Mouse (Mus musculus): Measurements from ENCODE around the gene Calhm4. TPM values are rescaled to one million over a fixed set of nuclear protein-coding genes. Genes with fewer than 3 reads are reported as not detected.
A peak's percentile ranks its signal among the peaks of the same experiment; 100 is the strongest.

Calhm4 gene
- total and polyA plus RNA-seq, 2 experiments from 2014 or later, result not detected

DNA sequence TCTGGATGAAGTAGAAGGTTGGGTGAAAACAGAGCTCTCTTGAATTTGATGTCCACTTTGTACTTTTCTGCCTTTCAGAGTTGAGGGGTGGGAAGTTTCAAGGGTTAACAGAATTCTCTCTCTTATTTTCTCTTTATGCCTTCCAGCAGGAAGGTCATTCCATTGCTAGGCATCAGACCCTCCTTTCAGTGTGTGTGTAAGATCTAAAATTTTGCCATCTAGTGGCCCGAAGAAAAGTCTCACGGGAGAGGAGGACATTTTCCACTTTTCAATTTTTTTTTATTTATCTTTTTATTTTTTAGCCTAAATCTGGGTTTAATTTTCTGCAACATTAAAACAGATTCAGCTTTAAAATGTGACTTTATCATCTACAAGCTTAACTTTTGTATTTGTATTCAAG is 27.5 kb upstream of the Calhm4 start:
- H3K9ac ChIP-seq, result no peak overlapping the region
- no peaks in the 10 kb centered on the region for H3K9me3 ChIP-seq (ENCODE audit: low read length)
- H3K4me1 ChIP-seq (ENCODE audit: insufficient read depth), result no peaks in the 10 kb centered on the region
- ATAC-seq (no peak), DNase-seq (no peak)
- H3K4me3 ChIP-seq (ENCODE audit: low read depth, low read length), result no peak overlapping the region
- H3K27ac ChIP-seq (ENCODE audit: low read depth, low read length), result no peak overlapping the region
- no peaks in the 10 kb centered on the region for H3K36me3 ChIP-seq (ENCODE audit: insufficient read depth)
- H3K27me3 ChIP-seq (ENCODE audit: insufficient read depth, low read length), result no peaks in the 10 kb centered on the region
- H3K4me2 ChIP-seq (ENCODE audit: low read depth), result no peak overlapping the region
- TF ChIP-seq CTCF (IDR thresholded peaks at IDR 0.05; ENCODE audit: low read depth), result peak; percentile 15; the same call in 1 of the 2 replicates
- 40% methylated on average over 2 of the region's 2 CpGs for WGBS

DNA sequence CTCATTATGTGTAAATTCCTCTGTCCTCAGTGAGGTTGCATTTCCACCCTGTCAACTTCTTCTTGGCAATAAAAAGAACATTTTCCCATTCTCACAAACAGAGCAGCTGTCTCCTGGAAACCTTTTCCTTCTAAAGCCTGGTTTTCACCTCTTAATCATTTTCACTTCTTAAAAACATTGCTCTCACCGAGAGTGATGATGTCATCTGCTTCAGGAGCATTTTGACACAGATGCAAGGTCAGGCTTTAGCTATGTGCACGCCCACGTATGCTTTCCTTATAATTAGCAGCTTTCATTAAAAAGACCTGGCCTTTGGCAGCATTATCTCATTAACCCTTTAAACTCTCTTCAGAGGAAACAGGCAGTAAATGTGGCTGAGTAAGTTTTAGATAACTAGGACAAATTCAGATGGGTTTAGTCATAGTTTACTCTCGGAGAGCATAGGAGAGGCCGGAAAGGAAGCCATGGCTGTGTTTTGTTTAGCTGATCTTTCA is 26.9 kb upstream of the Calhm4 start:
- ATAC-seq (no peak), DNase-seq (no peak)
- TF ChIP-seq CTCF (IDR thresholded peaks at IDR 0.05; ENCODE audit: low read depth), result no peak
- Histone ChIP-seq H3K27me3 (ENCODE audit: insufficient read depth, low read length) (no peaks in the 10 kb centered on the region), H3K9ac (no peak overlapping the region), H3K4me1 (ENCODE audit: insufficient read depth) (no peaks in the 10 kb centered on the region), H3K36me3 (ENCODE audit: insufficient read depth) (no peaks in the 10 kb centered on the region), H3K4me3 (ENCODE audit: low read depth, low read length) (no peak overlapping the region), H3K27ac (ENCODE audit: low read depth, low read length) (no peak overlapping the region), H3K9me3 (ENCODE audit: low read length) (no peaks in the 10 kb centered on the region), H3K4me2 (ENCODE audit: low read depth) (no peak overlapping the region)
- 19% methylated on average over 5 of the region's 5 CpGs for WGBS

DNA sequence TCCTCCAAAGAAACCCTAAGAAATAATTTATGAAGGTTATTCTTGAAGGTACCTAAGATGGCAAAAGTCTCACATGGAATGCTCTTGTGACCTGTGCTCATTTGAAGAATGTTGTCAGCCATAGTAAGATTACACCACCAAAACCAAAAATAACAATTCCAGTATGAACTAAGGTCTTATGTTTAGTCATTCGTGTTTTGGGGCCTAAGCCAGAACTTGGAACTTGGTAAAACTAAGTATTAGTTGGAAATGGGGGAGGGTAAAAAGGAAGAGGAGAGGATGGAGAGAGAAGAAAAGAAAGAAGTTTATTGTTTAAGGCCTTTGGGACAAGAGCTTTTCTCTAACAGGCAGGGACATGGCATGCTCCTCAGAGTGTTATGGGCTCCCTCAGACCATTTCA is 25.5 kb upstream of the Calhm4 start:
- no peak for ATAC-seq
- no peak overlapping the region for H3K27ac ChIP-seq (ENCODE audit: low read depth, low read length)

DNA sequence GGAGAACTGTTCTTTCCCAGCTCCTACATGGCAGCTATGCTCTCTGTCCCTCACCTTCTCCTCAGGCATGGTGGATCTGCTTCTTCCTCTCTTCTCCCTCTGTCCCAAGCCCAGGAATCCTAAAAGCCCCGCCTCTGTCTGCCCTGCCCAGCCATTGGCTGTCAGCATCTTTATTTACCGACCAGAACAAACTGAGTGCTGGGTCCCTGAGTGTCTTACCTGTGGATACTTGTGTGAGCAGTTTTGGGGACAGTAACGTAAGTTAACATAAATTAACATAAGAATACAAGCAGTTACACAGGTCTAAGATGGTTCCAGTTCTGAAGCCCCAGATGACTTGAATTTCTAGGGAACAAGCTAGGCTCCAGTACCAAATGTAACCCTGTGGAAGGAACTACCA is 22.5 kb upstream of the Calhm4 start:
- 64% methylated on average over 3 of the region's 3 CpGs for WGBS
- Histone ChIP-seq H3K4me2 (ENCODE audit: low read depth) (no peak overlapping the region), H3K27ac (ENCODE audit: low read depth, low read length) (no peak overlapping the region), H3K27me3 (ENCODE audit: insufficient read depth, low read length) (no peaks in the 10 kb centered on the region), H3K9ac (no peak overlapping the region), H3K9me3 (ENCODE audit: low read length) (no peaks in the 10 kb centered on the region), H3K4me3 (ENCODE audit: low read depth, low read length) (no peak overlapping the region), H3K4me1 (ENCODE audit: insufficient read depth) (no peaks in the 10 kb centered on the region), H3K36me3 (ENCODE audit: insufficient read depth) (no peaks in the 10 kb centered on the region)
- DNase-seq (no peak), ATAC-seq (no peak)
- no peak for TF ChIP-seq CTCF (IDR thresholded peaks at IDR 0.05; ENCODE audit: low read depth)

More for the DNA sequence above, 25.5 kb upstream of the Calhm4 start:
- no peak overlapping the region for H3K4me2 ChIP-seq (ENCODE audit: low read depth)
- H3K27me3 ChIP-seq (ENCODE audit: insufficient read depth, low read length), result no peaks in the 10 kb centered on the region
- no peaks in the 10 kb centered on the region for H3K9me3 ChIP-seq (ENCODE audit: low read length)
- no peaks in the 10 kb centered on the region for H3K4me1 ChIP-seq (ENCODE audit: insufficient read depth)
- 79% methylated on average over 1 of the region's 1 CpGs for WGBS
- DNase-seq, result no peak
- no peak overlapping the region for H3K4me3 ChIP-seq (ENCODE audit: low read depth, low read length)
- TF ChIP-seq CTCF (IDR thresholded peaks at IDR 0.05; ENCODE audit: low read depth), result no peak
- no peaks in the 10 kb centered on the region for H3K36me3 ChIP-seq (ENCODE audit: insufficient read depth)
- H3K9ac ChIP-seq, result no peak overlapping the region

DNA sequence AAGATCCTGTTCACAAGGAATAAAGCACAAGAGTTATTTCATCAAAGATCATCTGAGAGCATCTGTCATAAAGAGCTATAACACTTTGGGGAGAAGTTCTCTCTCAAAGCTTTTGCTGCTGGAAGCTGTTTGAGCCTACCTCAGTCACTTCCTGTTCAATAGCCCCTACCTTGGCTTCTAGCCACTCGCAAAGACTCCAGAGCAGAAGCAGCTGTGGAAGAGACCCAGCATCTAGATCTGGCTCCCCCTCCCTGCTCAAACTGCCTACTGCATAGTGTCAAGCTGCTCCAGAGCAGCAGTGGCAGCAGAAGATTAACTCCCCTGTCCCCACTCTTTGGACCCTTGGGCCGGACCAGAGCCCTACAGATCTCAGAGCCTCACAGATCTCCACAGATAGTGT is 9.9 kb upstream of the Calhm4 start:
- H3K36me3 ChIP-seq (ENCODE audit: insufficient read depth), result no peaks in the 10 kb centered on the region
- H3K4me1 ChIP-seq (ENCODE audit: insufficient read depth), result no peaks in the 10 kb centered on the region
- no peak for DNase-seq
- no peak for ATAC-seq
- 96% methylated on average over 2 of the region's 2 CpGs for WGBS
- no peak overlapping the region for H3K9ac ChIP-seq
- no peak overlapping the region for H3K4me2 ChIP-seq (ENCODE audit: low read depth)
- TF ChIP-seq CTCF (IDR thresholded peaks at IDR 0.05; ENCODE audit: low read depth), result no peak
- H3K27me3 ChIP-seq (ENCODE audit: insufficient read depth, low read length), result no peaks in the 10 kb centered on the region
- no peak overlapping the region for H3K27ac ChIP-seq (ENCODE audit: low read depth, low read length)
- H3K4me3 ChIP-seq (ENCODE audit: low read depth, low read length), result no peak overlapping the region
- no peaks in the 10 kb centered on the region for H3K9me3 ChIP-seq (ENCODE audit: low read length)

DNA sequence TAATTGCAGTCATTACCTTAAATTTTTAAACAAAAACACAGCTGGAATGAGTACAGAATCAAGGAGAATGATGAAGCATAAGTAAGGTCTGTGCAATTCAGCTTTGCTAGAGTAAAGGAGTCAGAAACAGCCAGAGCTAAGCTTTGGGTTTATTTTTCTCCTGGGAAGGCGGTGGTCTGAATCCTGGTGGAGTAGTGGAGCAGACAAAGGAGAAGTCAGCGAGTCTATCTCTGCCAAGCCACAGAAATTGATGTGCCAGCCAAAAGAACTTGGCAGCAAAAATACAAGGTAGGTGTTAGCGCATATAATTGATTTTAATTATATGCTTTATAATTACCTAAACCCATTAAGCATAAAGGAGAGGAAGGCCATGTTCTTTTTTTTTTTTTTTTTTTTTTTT is 6.7 kb downstream of the Calhm4 start, which contains the start of gene Trappc3l:
TSS of gene Trappc3l (plus strand) at position 197 of the 400 bp plus-strand sequence.
- no peak within 1 kb of the TSS for H3K9ac ChIP-seq
- H3K36me3 ChIP-seq (ENCODE audit: insufficient read depth), result no peaks in the 10 kb centered on the region
- no peaks in the 10 kb centered on the region for H3K9me3 ChIP-seq (ENCODE audit: low read length)
- H3K27me3 ChIP-seq (ENCODE audit: insufficient read depth, low read length), result no peaks in the 10 kb centered on the region
- H3K27ac ChIP-seq (ENCODE audit: low read depth, low read length), result no peak within 1 kb of the TSS
- DNase-seq (peak; percentile 11), ATAC-seq (peak; percentile 26; the same call in 1 of the 2 replicates)
- no peak within 1 kb of the TSS for H3K4me2 ChIP-seq (ENCODE audit: low read depth)
- H3K4me3 ChIP-seq (ENCODE audit: low read depth, low read length), result no peak within 1 kb of the TSS
- WGBS, result 37% methylated on average over 3 of the region's 3 CpGs
- TF ChIP-seq CTCF (IDR thresholded peaks at IDR 0.05; ENCODE audit: low read depth), result no peak
- no peaks in the 10 kb centered on the region for H3K4me1 ChIP-seq (ENCODE audit: insufficient read depth)

DNA sequence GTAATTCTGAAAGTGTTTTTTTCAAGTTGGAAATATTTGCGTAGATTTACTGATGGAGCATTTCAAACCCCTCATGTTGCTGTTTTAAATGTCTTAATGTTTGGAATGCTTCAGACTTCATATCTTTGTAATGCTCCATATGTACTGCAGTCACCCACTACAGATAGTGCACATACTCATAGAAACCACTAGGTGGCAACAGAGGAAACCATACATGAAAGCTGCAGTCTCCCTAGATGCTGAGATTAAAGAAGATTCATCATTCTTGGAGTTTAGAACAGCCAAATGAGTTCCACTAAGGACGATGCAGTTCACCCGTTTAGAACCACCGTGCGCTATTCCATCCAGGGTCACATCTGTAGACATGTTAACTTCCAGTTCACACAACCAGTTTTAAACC is 7.5 kb downstream of the Calhm4 start:
- H3K4me2 ChIP-seq (ENCODE audit: low read depth), result no peak overlapping the region
- ATAC-seq (peak; percentile 92), DNase-seq (peak; percentile 67)
- no peaks in the 10 kb centered on the region for H3K36me3 ChIP-seq (ENCODE audit: insufficient read depth)
- H3K9me3 ChIP-seq (ENCODE audit: low read length), result no peaks in the 10 kb centered on the region
- H3K4me1 ChIP-seq (ENCODE audit: insufficient read depth), result no peaks in the 10 kb centered on the region
- no peak overlapping the region for H3K4me3 ChIP-seq (ENCODE audit: low read depth, low read length)
- 16% methylated on average over 5 of the region's 5 CpGs for WGBS
- no peak overlapping the region for H3K27ac ChIP-seq (ENCODE audit: low read depth, low read length)
- H3K27me3 ChIP-seq (ENCODE audit: insufficient read depth, low read length), result no peaks in the 10 kb centered on the region; the same call in 1 of the 2 replicates
- peak; percentile 92 for TF ChIP-seq CTCF (IDR thresholded peaks at IDR 0.05; ENCODE audit: low read depth)
- no peak overlapping the region for H3K9ac ChIP-seq
